Mouse (Mus musculus): ENCODE measurements around the gene Fstl4.

DNA sequence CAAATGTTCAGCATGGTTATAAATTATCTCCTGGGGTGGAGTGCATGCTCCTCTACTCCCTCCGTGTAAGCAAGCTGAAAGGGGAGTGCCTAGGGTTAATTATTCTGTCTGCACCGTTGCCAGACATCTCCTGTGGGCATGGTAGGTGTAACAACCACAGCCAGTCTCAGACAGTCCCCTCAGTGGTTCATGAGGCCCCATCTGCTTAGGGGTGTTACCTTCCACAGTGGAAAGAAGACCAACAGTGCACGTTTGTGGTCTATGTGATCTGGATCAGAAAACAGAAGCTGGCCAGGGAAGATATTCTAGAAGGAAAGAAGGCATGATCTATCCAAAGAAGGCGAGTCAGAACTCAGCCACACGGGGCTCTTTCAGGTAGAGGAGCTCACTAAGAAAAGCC, 289.7 kb downstream of the Fstl4 start:
- TF ChIP-seq ZNF384 (IDR thresholded peaks at IDR 0.05; ENCODE audit: low read depth, low read length), result no peak
- TF ChIP-seq CHD2 (IDR thresholded peaks at IDR 0.05; ENCODE audit: low read depth, low read length), result no peak
- TF ChIP-seq MAFK (IDR thresholded peaks at IDR 0.05; ENCODE audit: insufficient read depth, low read depth, low read length), result no peak

Measured in ES-E14 (cell line).